ENCODE assay signal across 9 mouse cellular contexts in genomic region chr10:82689681-82690211, GRCm38 (mm10). TPM values are rescaled to one million over a fixed set of nuclear protein-coding genes. Genes with fewer than 3 reads are reported as not detected.
DNase-seq lines count a peak whose midpoint lies in the region; ATAC-seq and TF ChIP-seq lines count a peak whose summit lies in the region.
"Had no signal": no experiment of that assay in that cellular context is flagged by ENCODE, and none has a peak within 500 bp of the region (broad histone marks: within the 10 kb centered on the region; RNA-seq: fewer than 3 reads in every experiment).

No protein-coding gene starts in this region.

- DNase-seq in gastrocnemius, adult 2 months, result peak; percentile 46
- DNase-seq in gastrocnemius, postnatal 4 days (ENCODE audit: low spot score in 2 of 2), result no peak
- DNase-seq in 3T3-L1 (ENCODE audit: low read depth, low spot score), result peak; percentile 98
- DNase-seq in fibroblast of lung, adult 2 months (ENCODE audit: low read depth), result peak; percentile 59
- DNase-seq in retina, postnatal 1 day, result no peak
- no peak for DNase-seq in urinary bladder, adult 2 months (ENCODE audit: low spot score)
- DNase-seq in thymus, postnatal 14 days, result no peak

- peak; percentile 64 for ATAC-seq in limb, embryonic 13.5 days (ENCODE audit: low FRiP score, low read depth)

- no peaks in the 10 kb centered on the region for H3K9me3 ChIP-seq in limb, embryonic 13.5 days

- peak overlapping the region; percentile 79 for H3K27ac ChIP-seq in gastrocnemius, adult 2 months
- peak overlapping the region; percentile 88 for H3K27ac ChIP-seq in limb, embryonic 13.5 days

- no peaks in the 10 kb centered on the region for H3K27me3 ChIP-seq in limb, embryonic 13.5 days

- H3K4me1 ChIP-seq in limb, embryonic 13.5 days, result peaks cover 22% of the 10 kb centered on the region

- intact Hi-C loops in gastrocnemius, adult 2 months (cut with DNase I), result no loop called here

- H3K36me3 ChIP-seq in limb, embryonic 13.5 days, result no peaks in the 10 kb centered on the region

- H3K4me2 ChIP-seq in limb, embryonic 13.5 days (replicated peaks), result peak overlapping the region; percentile 60

- TF ChIP-seq CTCF in gastrocnemius, adult 2 months (IDR thresholded peaks at IDR 0.05), result no peak

- peak overlapping the region; percentile 58 for H3K9ac ChIP-seq in limb, embryonic 13.5 days

- 51% methylated on average over 7 of the region's 7 CpGs for WGBS in limb, embryonic 13.5 days

- peak overlapping the region; percentile 66 for H3K4me3 ChIP-seq in gastrocnemius, adult 2 months
- peak overlapping the region; percentile 42 for H3K4me3 ChIP-seq in limb, embryonic 13.5 days

RNA-seq across cellular contexts. Expression of gene Glt8d2, which starts 0.7 kb away (rescaled TPM):
- total RNA-seq in gastrocnemius, adult 2 months (2021), result 1 to 10 TPM; 1.5 to 3.0 TPM
- 10 to 100 TPM; 15.8 to 17.4 TPM for total RNA-seq in gastrocnemius, postnatal 4 days (2021)
- polyA plus RNA-seq in limb, embryonic 13.5 days (2015; fragmentation: Nextera tagmentation; extraction: Ambion mirVana), result 14.0 and 15.0 TPM in 2 replicates
- 20.3 and 25.3 TPM in 2 replicates for polyA plus RNA-seq in urinary bladder, adult 2 months (2012; rRNA removed)
- polyA plus RNA-seq: liver, adult 2 months had no signal

RNA-seq across cellular contexts. Expression of gene Hcfc2, which starts 6.2 kb away (rescaled TPM):
- total RNA-seq in gastrocnemius, adult 2 months (2021), result 10 to 100 TPM; 23.0 to 25.5 TPM
- 10 to 100 TPM; 33.5 to 45.0 TPM for total RNA-seq in gastrocnemius, postnatal 4 days (2021)
- 51.4 and 51.9 TPM in 2 replicates for polyA plus RNA-seq in limb, embryonic 13.5 days (2015; fragmentation: Nextera tagmentation; extraction: Ambion mirVana)
- 19.9 and 21.6 TPM in 2 replicates for polyA plus RNA-seq in urinary bladder, adult 2 months (2012; rRNA removed)

Comparison
In these comparisons a context has a peak if more than half of its experiments do, and no peak if none do; other contexts are left out.
1. DNase-seq: peak in gastrocnemius, adult 2 months (single experiment), 3T3-L1 (single experiment) and fibroblast of lung, adult 2 months (single experiment); none in gastrocnemius, postnatal 4 days (0 of 2), retina, postnatal 1 day (single experiment), urinary bladder, adult 2 months (single experiment) and thymus, postnatal 14 days (single experiment).
2. RNA of gene Glt8d2, which starts 0.7 kb away (total RNA-seq): 15.8 to 17.4 TPM in gastrocnemius, postnatal 4 days; 1.5 to 3.0 TPM in gastrocnemius, adult 2 months; every median in the first group is over 4 times any median in the second.